Mouse (Mus musculus) embryo, embryonic 11.5 days (tissue): Measurements from ENCODE around the gene Acat1.

ENCODE experiments used
- DNase-seq: peaks from one replicate; pipeline ENCODE4 v3.0.0-alpha.2; 2012; ENCODE audit warnings: low read depth, low spot score

The Acat1 gene

GRCm38 (mm10) chr9:53609968-53610781 is at the start of gene Acat1:
Gene Acat1 (minus strand): TSS chr9:53610382.
- peak; percentile 78 for DNase-seq

GRCm38 (mm10) chr9:53634796-53635195 is 24.6 kb upstream of the Acat1 start:
- no peak for DNase-seq

DNA sequence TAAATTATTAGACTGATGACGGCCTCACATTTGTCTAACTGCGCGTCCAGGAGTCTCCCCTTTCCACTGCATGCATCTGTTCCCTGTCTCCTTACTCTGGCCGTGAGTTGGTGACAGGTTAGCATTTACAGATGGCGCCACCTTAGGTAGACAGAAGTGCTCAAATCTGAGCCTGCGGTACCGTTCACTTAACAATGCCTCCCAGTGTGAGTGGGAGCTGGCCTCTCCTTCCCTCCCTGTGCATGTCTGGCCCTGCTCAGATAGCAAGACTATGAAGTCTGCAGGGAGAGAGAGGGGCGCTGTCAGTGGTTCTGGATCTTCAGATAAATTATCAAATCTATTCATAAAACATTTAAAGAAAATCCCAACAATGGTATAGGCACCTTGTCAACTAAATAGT is 5.1 kb upstream of the Acat1 start:
- DNase-seq: no peak

GRCm38 (mm10) chr9:53614286-53614685 is 4.1 kb upstream of the Acat1 start:
- DNase-seq: no peak

- no peak for DNase-seq
Observed at GRCm38 (mm10) chr9:53609306-53609967, 745 bp downstream of the Acat1 start.

GRCm38 (mm10) chr9:53607816-53608215 is 2.4 kb downstream of the Acat1 start:
- DNase-seq: no peak

GRCm38 (mm10) chr9:53607192-53607591 is 3.0 kb downstream of the Acat1 start:
- no peak for DNase-seq

GRCm38 (mm10) chr9:53604954-53605353 is 5.2 kb downstream of the Acat1 start:
- no peak for DNase-seq

- no peak for DNase-seq
Observed at GRCm38 (mm10) chr9:53603849-53604248, 6.3 kb downstream of the Acat1 start.

DNA sequence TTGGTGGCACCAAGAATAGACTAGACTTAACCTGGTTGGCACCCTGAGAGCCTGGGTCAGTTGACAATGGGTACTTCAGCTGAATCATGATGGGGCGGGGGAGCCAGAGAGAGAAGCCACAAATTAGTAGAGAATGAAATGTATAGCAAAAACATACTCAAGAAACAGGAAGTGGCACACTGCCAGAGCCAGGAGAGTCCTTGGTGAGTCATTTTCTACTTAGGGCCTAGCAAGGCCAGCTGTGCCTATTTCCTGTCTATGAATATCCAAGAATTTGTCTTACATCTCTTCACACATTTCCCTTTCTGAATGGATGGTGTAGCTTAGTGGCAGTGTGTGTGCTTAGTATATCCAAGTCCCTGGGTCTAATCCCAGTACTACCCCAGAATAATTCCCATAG is 6.8 kb downstream of the Acat1 start:
- DNase-seq: no peak

DNA sequence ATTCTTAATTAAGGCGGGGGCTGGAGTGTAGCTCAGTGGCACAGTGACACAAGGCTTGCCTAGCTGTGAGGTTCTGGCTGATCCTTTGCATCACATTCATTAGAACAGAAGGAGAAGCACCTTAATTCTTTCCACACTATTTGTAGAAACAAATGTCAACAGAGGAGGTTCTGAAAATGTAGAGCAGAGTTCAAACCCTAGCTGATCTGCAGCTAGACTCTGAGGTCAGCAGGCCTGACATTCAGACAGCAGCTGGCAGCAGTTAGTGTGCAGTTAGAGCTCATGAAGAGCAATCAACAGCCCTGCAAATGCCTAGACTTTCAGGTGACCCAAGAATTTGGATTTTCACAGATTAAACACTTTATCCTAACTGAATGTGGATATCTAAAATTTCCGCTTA is 8.6 kb downstream of the Acat1 start:
- no peak for DNase-seq

DNA sequence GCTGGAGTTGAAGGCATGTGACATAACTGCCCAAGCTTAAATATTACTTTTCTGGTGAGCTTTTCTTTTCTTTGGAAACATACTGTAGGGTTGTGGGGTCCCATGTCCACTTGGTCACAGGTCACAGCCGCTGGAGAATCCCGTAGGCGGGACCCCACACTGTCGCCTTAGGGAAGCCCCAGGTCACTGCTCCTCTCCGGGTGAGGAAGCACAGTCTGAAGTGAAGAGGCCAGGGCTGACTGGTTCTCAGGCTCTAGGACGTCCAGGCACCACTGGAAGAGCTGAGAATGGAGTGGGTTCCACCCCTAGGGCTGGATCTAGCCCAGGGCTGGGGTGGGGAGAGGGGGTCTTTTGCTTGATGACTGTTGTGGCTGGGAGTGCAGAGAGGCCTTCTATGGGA is 11.6 kb downstream of the Acat1 start:
- DNase-seq: no peak

- DNase-seq: no peak
Observed at GRCm38 (mm10) chr9:53596971-53597600, 13.1 kb downstream of the Acat1 start.

DNA sequence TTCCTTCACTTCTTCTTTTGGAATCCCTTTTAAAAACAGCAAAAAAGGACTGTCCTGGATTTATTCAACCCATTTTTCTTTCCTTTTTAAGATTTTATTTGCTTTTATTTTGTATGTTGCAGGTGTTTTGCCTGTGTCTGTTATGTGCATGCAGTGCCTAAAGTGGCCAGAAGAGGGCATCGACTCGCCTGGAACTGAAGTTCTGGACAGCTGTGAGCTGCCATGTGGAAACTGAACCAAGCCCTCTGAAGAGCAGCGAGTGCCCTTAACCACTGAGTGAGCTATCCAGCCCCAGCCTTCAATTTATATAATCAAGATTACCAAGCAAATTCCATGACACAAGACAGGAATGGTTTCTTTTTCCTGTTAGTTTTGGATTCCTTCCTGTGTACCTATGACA is 15.4 kb downstream of the Acat1 start:
- DNase-seq: peak; percentile 46

DNA sequence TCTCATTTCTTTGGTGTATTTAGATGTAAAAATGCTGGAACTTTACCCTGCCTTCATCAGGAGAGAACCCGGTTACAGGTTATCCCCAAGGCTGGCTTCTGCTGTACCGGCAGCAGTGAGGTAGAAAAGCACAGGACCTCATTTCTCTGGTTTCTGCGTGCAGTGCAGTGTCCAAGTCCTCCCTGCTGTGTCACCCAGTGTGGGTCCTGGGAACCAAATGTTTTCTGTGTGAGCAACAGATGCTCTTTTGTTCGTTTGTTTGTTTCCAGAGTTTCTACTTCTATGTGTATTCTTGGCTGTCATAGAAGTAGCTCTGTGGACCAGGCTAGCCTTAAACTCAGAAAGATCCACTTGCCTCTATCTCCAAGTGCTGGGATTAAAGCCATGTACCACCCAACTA is 28.3 kb downstream of the Acat1 start:
- no peak for DNase-seq

- no peak for DNase-seq
Observed at GRCm38 (mm10) chr9:53575721-53576120, 34.5 kb downstream of the Acat1 start.

GRCm38 (mm10) chr9:53572516-53573307 is 37.5 kb downstream of the Acat1 start:
- no peak for DNase-seq

- DNase-seq: no peak
Observed at GRCm38 (mm10) chr9:53570662-53571061, 39.5 kb downstream of the Acat1 start.

DNA sequence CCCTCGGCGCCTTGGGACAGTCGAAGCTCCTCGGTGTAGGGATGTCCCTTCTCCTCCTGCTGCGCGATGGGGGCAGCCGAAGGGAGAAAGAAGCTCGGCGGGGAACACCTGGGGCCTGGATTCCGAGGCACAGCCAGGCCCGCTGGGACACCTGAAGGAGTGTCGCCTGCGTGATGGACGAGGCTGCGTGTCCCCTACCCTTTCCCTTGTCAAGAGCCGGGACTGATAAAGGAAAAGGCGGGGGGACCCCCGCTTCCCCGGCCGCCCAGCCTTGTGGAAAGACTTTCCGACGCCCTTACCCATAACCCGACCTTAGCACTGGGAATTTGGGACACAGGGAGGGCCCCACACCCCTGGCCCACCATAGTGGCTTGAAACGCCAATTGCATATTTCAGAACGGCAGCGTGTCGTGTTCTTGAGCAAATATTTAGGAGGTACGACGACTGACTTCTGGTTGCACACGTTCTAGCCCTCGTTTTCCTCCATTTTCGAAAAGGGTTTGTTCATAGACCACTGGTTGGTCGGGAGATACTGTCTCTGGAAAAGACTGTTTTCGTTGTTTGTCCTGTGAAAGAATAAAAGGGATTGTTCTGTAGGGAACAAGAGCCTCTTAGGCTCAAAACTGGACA is 72.7 kb downstream of the Acat1 start:
- no peak for DNase-seq

GRCm38 (mm10) chr9:53536558-53537320 is 73.4 kb downstream of the Acat1 start, which contains the start of the genes Atm and Npat:
Gene Atm (minus strand): TSS chr9:53536740.
Gene Npat (plus strand): TSS chr9:53537047.
- peak; percentile 100 for DNase-seq
